Mouse (Mus musculus) cerebellum, adult 9-11 months (tissue): ENCODE measurements around the gene Sfswap.
"Not testable (repeated sequence)": the region's sequence is repeated elsewhere in the genome, so short reads cannot be mapped to it uniquely, and the experiment has no call there.

Source experiments
- DNase-seq: peaks from one replicate; pipeline ENCODE4 v3.0.0; 2022

Gene Sfswap

DNA sequence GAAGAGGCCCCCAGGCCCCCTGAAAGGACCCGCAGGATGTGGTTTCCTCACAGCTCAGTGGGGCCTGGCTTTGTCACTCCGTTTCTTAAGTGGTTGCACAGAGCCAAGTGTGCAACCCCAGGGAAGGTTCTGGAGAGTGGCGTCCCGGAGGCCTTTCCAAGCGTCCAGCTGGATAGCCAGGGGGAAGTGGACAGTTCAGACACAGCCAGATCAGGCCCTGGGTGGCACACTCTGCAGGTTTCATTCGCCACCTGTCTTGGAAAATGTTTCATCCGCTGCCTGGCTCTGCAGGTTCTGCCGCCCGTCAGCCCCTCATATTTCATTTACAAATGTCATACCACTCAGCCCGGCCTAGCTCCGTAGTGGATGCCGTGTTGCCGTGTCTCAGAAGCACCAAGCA lies 85.5 kb downstream of the Sfswap start:
- peak; percentile 72 for DNase-seq

- DNase-seq, result peak; percentile 72
These were observed 89.9 kb downstream of the Sfswap start for GRCm38 (mm10) chr5:129590915-129591314.

GRCm38 (mm10) chr5:129594116-129595114 lies 93.4 kb downstream of the Sfswap start:
- DNase-seq, result peak; percentile 87

GRCm38 (mm10) chr5:129602071-129602487 lies 101.1 kb downstream of the Sfswap start:
- peak; percentile 18 for DNase-seq

GRCm38 (mm10) chr5:129607476-129607875 lies 106.5 kb downstream of the Sfswap start:
- no peak for DNase-seq

DNA sequence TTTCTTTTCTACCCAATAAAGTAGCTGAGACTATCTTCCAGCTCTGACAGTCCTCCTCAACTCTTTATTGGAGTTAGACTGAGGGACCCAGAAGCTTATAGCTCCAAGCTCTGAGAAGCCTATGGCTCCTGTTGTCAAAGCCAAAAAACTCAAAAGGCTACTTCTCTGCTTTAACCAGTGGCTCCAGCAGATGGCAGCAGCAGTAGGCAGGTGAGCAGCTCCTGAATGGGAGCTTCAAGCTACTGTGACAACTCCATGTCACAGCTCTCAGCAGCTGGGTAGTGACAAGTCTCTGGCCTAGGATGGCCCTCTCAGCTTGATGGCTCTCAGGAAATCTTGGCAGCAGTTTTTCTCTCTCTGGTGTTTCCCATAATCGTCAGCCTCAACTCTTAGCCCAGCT lies 110.0 kb downstream of the Sfswap start:
- DNase-seq, result peak; percentile 67

- DNase-seq, result not testable (repeated sequence)
These were observed 119.6 kb downstream of the Sfswap start for GRCm38 (mm10) chr5:129620600-129620999.
